Comparison of ENCODE assay signal across 8 mouse cellular contexts in the genomic region with DNA sequence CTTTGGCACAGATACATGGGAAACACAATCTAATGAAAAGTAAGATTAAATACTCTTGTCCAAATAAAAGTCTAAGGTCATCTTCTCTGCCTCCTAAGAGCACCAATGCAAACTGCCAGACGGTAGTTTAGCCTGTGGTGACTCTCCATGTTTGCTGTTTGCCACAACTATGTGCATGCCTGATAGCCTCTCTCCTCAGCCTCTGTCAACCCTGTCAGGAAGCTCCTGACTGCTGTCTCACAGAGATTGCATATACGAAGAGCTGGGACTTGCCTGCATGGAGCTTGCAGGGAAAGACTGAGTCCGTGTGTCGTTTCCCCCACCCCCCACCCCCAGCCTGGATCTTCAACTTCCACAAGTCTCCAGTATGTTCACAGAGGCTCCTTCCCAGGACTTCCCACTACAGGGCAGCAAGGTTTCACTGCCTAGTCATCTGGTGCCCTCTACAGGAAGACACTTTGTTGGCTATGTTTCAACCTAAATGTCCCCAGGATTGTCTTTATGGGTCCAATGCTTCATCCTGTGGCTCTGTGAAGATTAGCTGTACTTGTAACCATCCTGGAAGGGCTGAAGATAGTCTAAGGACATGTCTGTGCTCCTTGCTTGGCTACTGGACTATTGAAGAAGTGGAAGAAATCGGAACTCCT. TPM values are rescaled to one million over a fixed set of nuclear protein-coding genes. Genes with fewer than 3 reads are reported as not detected.
A peak's percentile ranks its signal among the peaks of the same experiment; 100 is the strongest.
DNase-seq lines count a peak whose midpoint lies in the region; ATAC-seq and TF ChIP-seq lines count a peak whose summit lies in the region.

No protein-coding gene starts in this region.

- WGBS in forebrain, embryonic 16.5 days, result 73% methylated on average over 5 of the region's 5 CpGs
- 67% methylated on average over 5 of the region's 5 CpGs for WGBS in forebrain, embryonic 12.5 days
- WGBS in spleen, adult 2 months, result 54% methylated on average over 5 of the region's 5 CpGs

- H3K36me3 ChIP-seq in forebrain, embryonic 16.5 days (ENCODE audit: control insufficient read depth, insufficient read depth), result no peaks in the 10 kb centered on the region
- no peaks in the 10 kb centered on the region for H3K36me3 ChIP-seq in forebrain, embryonic 12.5 days (replicated peaks)
- no peaks in the 10 kb centered on the region for H3K36me3 ChIP-seq in spleen, adult 2 months (ENCODE audit: control insufficient read depth, insufficient read depth, low read length)

- no peak overlapping the region for H3K9ac ChIP-seq in forebrain, embryonic 16.5 days (replicated peaks; ENCODE audit: low read depth, low read length)
- H3K9ac ChIP-seq in forebrain, embryonic 12.5 days, result no peak overlapping the region

- no peaks in the 10 kb centered on the region for H3K27me3 ChIP-seq in forebrain, embryonic 16.5 days (replicated peaks; ENCODE audit: control insufficient read depth, insufficient read depth, low read length)
- no peaks in the 10 kb centered on the region for H3K27me3 ChIP-seq in forebrain, embryonic 12.5 days
- no peaks in the 10 kb centered on the region for H3K27me3 ChIP-seq in spleen, adult 2 months (ENCODE audit: control insufficient read depth, insufficient read depth, low read length)

- no peaks in the 10 kb centered on the region for H3K4me1 ChIP-seq in forebrain, embryonic 16.5 days (replicated peaks; ENCODE audit: control insufficient read depth, insufficient read depth, low read length)
- no peaks in the 10 kb centered on the region; the same call in 1 of the 2 replicates for H3K4me1 ChIP-seq in forebrain, embryonic 12.5 days
- no peaks in the 10 kb centered on the region for H3K4me1 ChIP-seq in spleen, adult 2 months (ENCODE audit: control insufficient read depth, insufficient read depth, insufficient read length)

- H3K4me2 ChIP-seq in forebrain, embryonic 16.5 days (ENCODE audit: low read length), result no peak overlapping the region
- no peak overlapping the region for H3K4me2 ChIP-seq in forebrain, embryonic 12.5 days

- TF ChIP-seq CTCF in spleen, adult 2 months (IDR thresholded peaks at IDR 0.05; ENCODE audit: extremely low read depth, insufficient read depth, insufficient read length, insufficient replicate concordance), result peak; percentile 22; the same call in 1 of the 2 replicates

- H3K9me3 ChIP-seq in forebrain, embryonic 16.5 days (ENCODE audit: control insufficient read depth, low read length), result no peaks in the 10 kb centered on the region
- no peaks in the 10 kb centered on the region for H3K9me3 ChIP-seq in forebrain, embryonic 12.5 days

- 0 out of 2 replicates have a peak, but pooled peaks have one; percentile 31 for ATAC-seq in forebrain, embryonic 16.5 days
- ATAC-seq in forebrain, embryonic 12.5 days (ENCODE audit: low FRiP score), result no peak

- no peak for TF ChIP-seq POLR2A in spleen, adult 2 months (IDR thresholded peaks at IDR 0.05; ENCODE audit: low read depth, low read length)

- DNase-seq in spleen, adult 2 months (ENCODE audit: low read depth in 1 of 2, low spot score in 2 of 2), result no peak
- DNase-seq in spleen, postnatal 4 days (ENCODE audit: low spot score in 2 of 2), result no peak
- DNase-seq in gonadal fat pad, adult 2 months (ENCODE audit: low read depth), result peak; percentile 64
- peak; percentile 46 for DNase-seq in lung, postnatal 25 days (ENCODE audit: low spot score)
- no peak for DNase-seq in testis, postnatal 10 days (ENCODE audit: low spot score)
- no peak for DNase-seq in frontal cortex, postnatal 14 days (ENCODE audit: low spot score in 2 of 2)

- H3K4me3 ChIP-seq in forebrain, embryonic 16.5 days (replicated peaks; ENCODE audit: low read length), result no peak overlapping the region
- no peak overlapping the region for H3K4me3 ChIP-seq in forebrain, embryonic 12.5 days (replicated peaks)
- no peak overlapping the region for H3K4me3 ChIP-seq in spleen, adult 2 months (ENCODE audit: extremely low read depth, insufficient read depth, insufficient read length)

- no peak overlapping the region for H3K27ac ChIP-seq in forebrain, embryonic 16.5 days (ENCODE audit: low read length)
- H3K27ac ChIP-seq in forebrain, embryonic 12.5 days, result no peak overlapping the region
- H3K27ac ChIP-seq in spleen, adult 2 months (ENCODE audit: insufficient read depth, low read length), result no peak overlapping the region

RNA-seq across cellular contexts. Expression of a gene that starts 41.6 kb away (rescaled TPM):
- 2.6 and 4.5 TPM in 2 replicates for polyA plus RNA-seq in forebrain, embryonic 16.5 days (2015; fragmentation: Nextera tagmentation; extraction: Ambion mirVana)
- 1.5 and 1.6 TPM in 2 replicates for polyA plus RNA-seq in forebrain, embryonic 12.5 days (2016; fragmentation: Nextera tagmentation; extraction: Ambion mirVana)
- 5.8 and 8.1 TPM in 2 replicates for polyA plus RNA-seq in spleen, adult 2 months (2012; rRNA removed)
- polyA plus RNA-seq in gonadal fat pad, adult 2 months (2012; rRNA removed), result 17.5 and 35.5 TPM in 2 replicates

Comparison
In these comparisons a context has a peak if more than half of its experiments do, and no peak if none do; other contexts are left out.
1. DNase-seq: peak in gonadal fat pad, adult 2 months (single experiment) and lung, postnatal 25 days (single experiment); none in spleen, adult 2 months (0 of 2), spleen, postnatal 4 days (0 of 2), testis, postnatal 10 days (single experiment) and frontal cortex, postnatal 14 days (0 of 2).